Mouse (Mus musculus): ENCODE data around the gene Misp. TPM values are rescaled to one million over a fixed set of nuclear protein-coding genes. Genes with fewer than 3 reads are reported as not detected.

Misp gene
- polyA plus RNA-seq, 1 experiment from 2014 or later, result 0.28 TPM

GRCm38 (mm10) chr10:79824413-79824812, 3.6 kb downstream of the Misp start:
- WGBS, result 76% methylated on average over 6 of the region's 6 CpGs
- ATAC-seq (ENCODE audit: insufficient number of reproducible peaks, insufficient read depth, low FRiP score, low TSS enrichment, low read depth), result no peak
- Histone ChIP-seq H3K4me1 (replicated peaks) (peaks cover 21% of the 10 kb centered on the region), H3K36me3 (peaks cover 14% of the 10 kb centered on the region), H3K4me2 (no peak overlapping the region), H3K9me3 (no peaks in the 10 kb centered on the region), H3K9ac (replicated peaks) (no peak overlapping the region), H3K27me3 (no peaks in the 10 kb centered on the region), H3K4me3 (replicated peaks) (no peak overlapping the region), H3K27ac (no peak overlapping the region)

GRCm38 (mm10) chr10:79831583-79831982, 10.8 kb downstream of the Misp start:
- Histone ChIP-seq H3K36me3 (no peaks in the 10 kb centered on the region), H3K9ac (replicated peaks) (no peak overlapping the region), H3K27ac (no peak overlapping the region), H3K4me1 (replicated peaks) (0 out of 2 replicates have a peak, but pooled peaks cover 5% of the 10 kb centered on the region), H3K9me3 (no peaks in the 10 kb centered on the region), H3K4me3 (replicated peaks) (no peak overlapping the region), H3K4me2 (no peak overlapping the region), H3K27me3 (no peaks in the 10 kb centered on the region)
- 86% methylated on average over 3 of the region's 3 CpGs for WGBS
- no peak for ATAC-seq (ENCODE audit: insufficient number of reproducible peaks, insufficient read depth, low FRiP score, low TSS enrichment, low read depth)

GRCm38 (mm10) chr10:79832026-79832785, 11.4 kb downstream of the Misp start:
- WGBS, result 75% methylated on average over 7 of the region's 7 CpGs
- no peak for ATAC-seq (ENCODE audit: insufficient number of reproducible peaks, insufficient read depth, low FRiP score, low TSS enrichment, low read depth)
- Histone ChIP-seq H3K27ac (no peak overlapping the region), H3K4me2 (no peak overlapping the region), H3K27me3 (no peaks in the 10 kb centered on the region), H3K4me1 (replicated peaks) (0 out of 2 replicates have a peak, but pooled peaks cover 5% of the 10 kb centered on the region), H3K9ac (replicated peaks) (no peak overlapping the region), H3K9me3 (0 out of 2 replicates have a peak, but pooled peaks cover 5% of the 10 kb centered on the region), H3K36me3 (no peaks in the 10 kb centered on the region), H3K4me3 (replicated peaks) (no peak overlapping the region)

- no peak for ATAC-seq (ENCODE audit: insufficient number of reproducible peaks, insufficient read depth, low FRiP score, low TSS enrichment, low read depth)
- Histone ChIP-seq H3K9ac (replicated peaks) (no peak overlapping the region), H3K27ac (no peak overlapping the region), H3K4me3 (replicated peaks) (no peak overlapping the region), H3K4me1 (replicated peaks) (0 out of 2 replicates have a peak, but pooled peaks cover 5% of the 10 kb centered on the region), H3K36me3 (no peaks in the 10 kb centered on the region), H3K27me3 (no peaks in the 10 kb centered on the region), H3K4me2 (no peak overlapping the region), H3K9me3 (0 out of 2 replicates have a peak, but pooled peaks cover 5% of the 10 kb centered on the region)
- WGBS, result 74% methylated on average over 9 of the region's 9 CpGs
Measured at GRCm38 (mm10) chr10:79832786-79833181, 12.0 kb downstream of the Misp start.

- H3K27me3 ChIP-seq, result no peaks in the 10 kb centered on the region
- H3K4me3 ChIP-seq (replicated peaks), result no peak overlapping the region
- H3K4me2 ChIP-seq, result no peak overlapping the region
- 0 out of 2 replicates have a peak overlapping the region, but pooled peaks have one; percentile 27 for H3K9ac ChIP-seq (replicated peaks)
- H3K4me1 ChIP-seq (replicated peaks), result 0 out of 2 replicates have a peak, but pooled peaks cover 5% of the 10 kb centered on the region
- H3K36me3 ChIP-seq, result no peaks in the 10 kb centered on the region
- 24% methylated on average over 9 of the region's 9 CpGs for WGBS
- ATAC-seq (ENCODE audit: insufficient number of reproducible peaks, insufficient read depth, low FRiP score, low TSS enrichment, low read depth), result peak; percentile 49; the same call in 1 of the 2 replicates
- H3K9me3 ChIP-seq, result 0 out of 2 replicates have a peak, but pooled peaks cover 5% of the 10 kb centered on the region
- no peak overlapping the region for H3K27ac ChIP-seq
Measured at GRCm38 (mm10) chr10:79834769-79835398, 14.1 kb downstream of the Misp start.

GRCm38 (mm10) chr10:79836918-79837317, 16.1 kb downstream of the Misp start:
- ATAC-seq (ENCODE audit: insufficient number of reproducible peaks, insufficient read depth, low FRiP score, low TSS enrichment, low read depth), result no peak
- H3K4me1 ChIP-seq (replicated peaks), result peaks cover 12% of the 10 kb centered on the region
- 98% methylated on average over 3 of the region's 3 CpGs for WGBS
- H3K4me3 ChIP-seq (replicated peaks), result no peak overlapping the region
- 0 out of 2 replicates have a peak, but pooled peaks cover 5% of the 10 kb centered on the region for H3K9me3 ChIP-seq
- no peak overlapping the region for H3K9ac ChIP-seq (replicated peaks)
- H3K27ac ChIP-seq, result no peak overlapping the region
- H3K4me2 ChIP-seq, result no peak overlapping the region
- H3K36me3 ChIP-seq, result no peaks in the 10 kb centered on the region
- H3K27me3 ChIP-seq, result no peaks in the 10 kb centered on the region

GRCm38 (mm10) chr10:79838151-79838550, 17.4 kb downstream of the Misp start:
- Histone ChIP-seq H3K9me3 (0 out of 2 replicates have a peak, but pooled peaks cover 5% of the 10 kb centered on the region), H3K9ac (replicated peaks) (no peak overlapping the region), H3K27ac (no peak overlapping the region), H3K27me3 (no peaks in the 10 kb centered on the region), H3K36me3 (no peaks in the 10 kb centered on the region), H3K4me3 (replicated peaks) (no peak overlapping the region), H3K4me1 (replicated peaks) (peaks cover 12% of the 10 kb centered on the region), H3K4me2 (no peak overlapping the region)
- WGBS, result 60% methylated on average over 2 of the region's 2 CpGs
- ATAC-seq (ENCODE audit: insufficient number of reproducible peaks, insufficient read depth, low FRiP score, low TSS enrichment, low read depth), result no peak

- Histone ChIP-seq H3K9me3 (0 out of 2 replicates have a peak, but pooled peaks cover 5% of the 10 kb centered on the region), H3K27me3 (no peaks in the 10 kb centered on the region), H3K27ac (peak overlapping the region; percentile 95), H3K4me2 (peak overlapping the region; percentile 63), H3K9ac (replicated peaks) (no peak overlapping the region), H3K4me1 (replicated peaks) (peaks cover 23% of the 10 kb centered on the region), H3K36me3 (no peaks in the 10 kb centered on the region), H3K4me3 (replicated peaks) (peak overlapping the region; percentile 38; the same call in 1 of the 2 replicates)
- ATAC-seq (ENCODE audit: insufficient number of reproducible peaks, insufficient read depth, low FRiP score, low TSS enrichment, low read depth), result no peak
- WGBS, result 83% methylated on average over 3 of the region's 3 CpGs
Measured at GRCm38 (mm10) chr10:79840091-79840490, 19.3 kb downstream of the Misp start.

- Histone ChIP-seq H3K36me3 (no peaks in the 10 kb centered on the region), H3K9me3 (0 out of 2 replicates have a peak, but pooled peaks cover 5% of the 10 kb centered on the region)
- WGBS, result under 1% methylated on average over 24 of the region's 24 CpGs
Measured at GRCm38 (mm10) chr10:79840644-79841551, 20.1 kb downstream of the Misp start.

GRCm38 (mm10) chr10:79842322-79842721, 21.5 kb downstream of the Misp start:
- Histone ChIP-seq H3K36me3 (no peaks in the 10 kb centered on the region), H3K27me3 (no peaks in the 10 kb centered on the region), H3K4me3 (replicated peaks) (no peak overlapping the region), H3K9ac (replicated peaks) (no peak overlapping the region), H3K27ac (peak overlapping the region; percentile 13; the same call in 1 of the 2 replicates), H3K4me1 (replicated peaks) (peaks cover 27% of the 10 kb centered on the region), H3K4me2 (no peak overlapping the region), H3K9me3 (no peaks in the 10 kb centered on the region)
- ATAC-seq (ENCODE audit: insufficient number of reproducible peaks, insufficient read depth, low FRiP score, low TSS enrichment, low read depth), result no peak
- 78% methylated on average over 3 of the region's 3 CpGs for whole genome bisulfite sequencing

More at GRCm38 (mm10) chr10:79840644-79841551, 20.1 kb downstream of the Misp start:
- ATAC-seq (ENCODE audit: insufficient number of reproducible peaks, insufficient read depth, low FRiP score, low TSS enrichment, low read depth), result peak; percentile 93
- Histone ChIP-seq H3K9ac (replicated peaks) (peak overlapping the region; percentile 57), H3K4me1 (replicated peaks) (peaks cover 27% of the 10 kb centered on the region), H3K4me3 (replicated peaks) (peak overlapping the region; percentile 38), H3K27ac (peak overlapping the region; percentile 95), H3K4me2 (peak overlapping the region; percentile 63), H3K27me3 (no peaks in the 10 kb centered on the region)

All from limb, embryonic 12.5 days (tissue).